Mouse (Mus musculus) layer of hippocampus, postnatal 10 days (tissue): ENCODE measurements around the gene Igfbp3. TPM values are rescaled to one million over a fixed set of nuclear protein-coding genes. Genes with fewer than 3 reads are reported as not detected.
"Not testable (repeated sequence)": the region's sequence is repeated elsewhere in the genome, so short reads cannot be mapped to it uniquely, and the experiment has no call there.

Experiments used
- DNase-seq, 2 experiments: peaks; one replicate each; pipeline ENCODE4 v3.0.0; 2021; ENCODE audit warnings: low spot score in 2 of 2
- long read RNA-seq: library from polyadenylated mRNA; stranded (forward); transcript quantifications from one replicate; pipeline ENCODE4 v2.0.0, GENCODE M21; 2023
- total RNA-seq, 2 experiments: library from RNA; stranded (reverse); gene quantifications; 2 replicates each; pipeline ENCODE4 v1.2.3; 2021

Gene Igfbp3
- total RNA-seq = 10 to 100 TPM; 22.4 to 28.8 TPM
- long read RNA-seq, transcript Igfbp3-201 (5 exons, 2,421 nt) = major isoform, 42 of 42 reads
- long read RNA-seq, partial matches to known transcripts = 0 of 42 reads
- long read RNA-seq, other reads (novel, unspliced or antisense) = 0 of 42 reads

GRCm38 (mm10) chr11:7213501-7214341 is at the start of gene Igfbp3:
Igfbp3 (minus strand) TSS chr11:7213923.
- peak; percentile 73 to 85 for DNase-seq

- no peak for DNase-seq
These were observed 37.1 kb upstream of the Igfbp3 start for GRCm38 (mm10) chr11:7250870-7251269.

- DNase-seq = no peak
These were observed 36.7 kb upstream of the Igfbp3 start for GRCm38 (mm10) chr11:7250415-7250814.

- no peak for DNase-seq
These were observed 31.1 kb upstream of the Igfbp3 start for GRCm38 (mm10) chr11:7244782-7245181.

- no peak for DNase-seq
These were observed 25.5 kb upstream of the Igfbp3 start for GRCm38 (mm10) chr11:7239041-7239740.

- DNase-seq = no peak
These were observed 24.8 kb upstream of the Igfbp3 start for GRCm38 (mm10) chr11:7238546-7238945.

- no peak for DNase-seq
These were observed 24.0 kb upstream of the Igfbp3 start for GRCm38 (mm10) chr11:7237712-7238111.

- no peak for DNase-seq
These were observed 23.0 kb upstream of the Igfbp3 start for GRCm38 (mm10) chr11:7236751-7237150.

- DNase-seq = no peak
These were observed 21.4 kb upstream of the Igfbp3 start for GRCm38 (mm10) chr11:7234981-7235609.

GRCm38 (mm10) chr11:7234436-7234835 is 20.7 kb upstream of the Igfbp3 start:
- DNase-seq = no peak

GRCm38 (mm10) chr11:7233333-7233732 is 19.6 kb upstream of the Igfbp3 start:
- DNase-seq = no peak

GRCm38 (mm10) chr11:7231958-7232357 is 18.2 kb upstream of the Igfbp3 start:
- DNase-seq = no peak

- DNase-seq = no peak
These were observed 16.3 kb upstream of the Igfbp3 start for GRCm38 (mm10) chr11:7230000-7230399.

- no peak for DNase-seq
These were observed 14.4 kb upstream of the Igfbp3 start for GRCm38 (mm10) chr11:7228107-7228506.

- DNase-seq = no peak
These were observed 13.3 kb upstream of the Igfbp3 start for GRCm38 (mm10) chr11:7226810-7227550.

- peak; percentile 47 to 55 for DNase-seq
These were observed 12.5 kb upstream of the Igfbp3 start for GRCm38 (mm10) chr11:7226200-7226599.

- DNase-seq = not testable (repeated sequence)
These were observed 8.1 kb upstream of the Igfbp3 start for GRCm38 (mm10) chr11:7221826-7222225.

- peak; percentile 80 to 81 for DNase-seq
These were observed 2.0 kb upstream of the Igfbp3 start for GRCm38 (mm10) chr11:7215703-7216102.

- peak; percentile 76 to 82 for DNase-seq
These were observed 1.0 kb upstream of the Igfbp3 start for GRCm38 (mm10) chr11:7214761-7215160.

GRCm38 (mm10) chr11:7214342-7214660 is 578 bp upstream of the Igfbp3 start:
- DNase-seq = no peak

- no peak for DNase-seq
These were observed 592 bp downstream of the Igfbp3 start for GRCm38 (mm10) chr11:7213161-7213500.
